Mouse (Mus musculus) hindbrain, postnatal 0 days (tissue): Measurements from ENCODE around the gene Galt. TPM values are rescaled to one million over a fixed set of nuclear protein-coding genes. Genes with fewer than 3 reads are reported as not detected.
"Not testable (repeated sequence)": the region's sequence is repeated elsewhere in the genome, so short reads cannot be mapped to it uniquely, and the experiment has no call there.

Source experiments
- ATAC-seq: fragments of 200-750 bp; cut with Nextera tagmentation; 2 replicates; pipeline ENCODE4 v1.8.0; 2017; ENCODE audit warnings: mild to moderate bottlenecking, moderate TSS enrichment, moderate library complexity
- DNase-seq: peaks from one replicate; pipeline ENCODE4 v3.0.0-alpha.2; 2015; ENCODE audit warnings: low spot score
- H3K27ac ChIP-seq: fragments of 300-500 bp; sonication (generic); 2 replicates; pipeline ENCODE4 v1.5.1; 2014; ENCODE audit warnings: mild to moderate bottlenecking
- H3K27me3 ChIP-seq: fragments of 300-500 bp; sonication (generic); 2 replicates; pipeline ENCODE4 v1.6.1; 2014; ENCODE audit warnings: low read length, mixed read lengths; ENCODE audit not compliant: insufficient read depth
- H3K36me3 ChIP-seq: fragments of 300-500 bp; sonication (generic); 2 replicates; pipeline ENCODE4 v1.6.1; 2014; ENCODE audit warnings: low read length, mixed read lengths; ENCODE audit not compliant: insufficient read depth
- H3K4me1 ChIP-seq: fragments of 300-500 bp; sonication (generic); 2 replicates; pipeline ENCODE4 v1.6.1; 2014; ENCODE audit warnings: antibody characterized with exemption, low read length, mixed read lengths; ENCODE audit not compliant: insufficient read depth
- H3K4me2 ChIP-seq: fragments of 300-500 bp; sonication (generic); 2 replicates; pipeline ENCODE4 v1.6.1; 2014; ENCODE audit warnings: low read depth, mild to moderate bottlenecking, low read length, moderate library complexity, mixed read lengths
- H3K4me3 ChIP-seq: fragments of 300-500 bp; sonication (generic); 2 replicates; pipeline ENCODE4 v1.5.1; 2014; ENCODE audit warnings: low read length
- H3K9ac ChIP-seq: fragments of 300-500 bp; sonication (generic); replicated peaks from 2 replicates; pipeline ENCODE4 v1.6.1; 2014; ENCODE audit warnings: mild to moderate bottlenecking, low read length, moderate library complexity, mixed read lengths
- H3K9me3 ChIP-seq: fragments of 300-500 bp; sonication (generic); 2 replicates; pipeline ENCODE4 v1.6.1; 2016; ENCODE audit warnings: low read length, mixed read lengths
- CTCF ChIP-seq: IDR thresholded peaks from 2 replicates; pipeline ENCODE4 v1.5.1; 2016; ENCODE audit warnings: antibody characterized with exemption, control low read depth, low read depth
- WGBS: fragments of 180-500 bp; shearing (Covaris S2); extraction: QIAGEN DNeasy Blood & Tissue Kit; methylation state at CpG from one replicate; pipeline ENCODE4 v1.1.7; 2014; 5-methylcytosine and 5-hydroxymethylcytosine counted together
- polyA plus RNA-seq: library from polyadenylated mRNA; unstranded; fragments of >200 nt; fragmentation: Nextera tagmentation; extraction: Ambion mirVana; gene quantifications from 2 replicates; pipeline ENCODE4 v1.2.1, GENCODE M21; 2015
- total RNA-seq: library from RNA; depleted of rRNA; stranded (reverse); fragments of >200 nt; gene quantifications from 2 replicates; pipeline ENCODE4 v1.2.3, GENCODE M21; 2014

Gene Galt
- total and polyA plus RNA-seq, 2 experiments from 2014 or later: 55.9 to 87.8 TPM

GRCm38 (mm10) chr4:41761680-41762079 lies 6.7 kb downstream of the Galt start:
- DNase-seq: no peak
- no peaks in the 10 kb centered on the region for H3K27me3 ChIP-seq
- no peaks in the 10 kb centered on the region for H3K9me3 ChIP-seq
- H3K27ac ChIP-seq: peak overlapping the region; percentile 63; the same call in 1 of the 2 replicates
- no peak for TF ChIP-seq CTCF
- ATAC-seq: no peak
- H3K4me3 ChIP-seq: no peak overlapping the region
- H3K4me1 ChIP-seq: peaks cover 16% of the 10 kb centered on the region
- peak overlapping the region; percentile 53; the same call in 1 of the 2 replicates for H3K4me2 ChIP-seq
- H3K36me3 ChIP-seq: no peaks in the 10 kb centered on the region
- H3K9ac ChIP-seq: no peak overlapping the region

GRCm38 (mm10) chr4:41762099-41762687 lies 7.2 kb downstream of the Galt start:
- H3K27me3 ChIP-seq: no peaks in the 10 kb centered on the region
- H3K9ac ChIP-seq: 0 out of 2 replicates have a peak overlapping the region, but pooled peaks have one; percentile 21
- TF ChIP-seq CTCF: no peak
- H3K4me3 ChIP-seq: no peak overlapping the region
- peaks cover 16% of the 10 kb centered on the region for H3K4me1 ChIP-seq
- H3K9me3 ChIP-seq: no peaks in the 10 kb centered on the region
- H3K4me2 ChIP-seq: peak overlapping the region; percentile 53
- peak overlapping the region; percentile 63; the same call in 1 of the 2 replicates for H3K27ac ChIP-seq
- no peak for DNase-seq
- no peaks in the 10 kb centered on the region for H3K36me3 ChIP-seq
- ATAC-seq: peak; percentile 6; the same call in 1 of the 2 replicates
- WGBS: 47% methylated on average over 8 of the region's 8 CpGs

GRCm38 (mm10) chr4:41762688-41763114 lies 7.7 kb downstream of the Galt start:
- 31% methylated on average over 8 of the region's 8 CpGs for WGBS
- Histone ChIP-seq H3K4me2 (peak overlapping the region; percentile 24), H3K27ac (peak overlapping the region; percentile 63; the same call in 1 of the 2 replicates), H3K4me1 (peaks cover 16% of the 10 kb centered on the region)
- peak; percentile 30 for ATAC-seq
- H3K4me3 ChIP-seq, H3K36me3 ChIP-seq, H3K9ac ChIP-seq, H3K27me3 ChIP-seq, H3K9me3 ChIP-seq: not testable (repeated sequence)
- DNase-seq: peak; percentile 66

GRCm38 (mm10) chr4:41763176-41763575 lies 8.1 kb downstream of the Galt start:
- H3K4me2 ChIP-seq, H3K9ac ChIP-seq, H3K4me3 ChIP-seq, H3K36me3 ChIP-seq, ATAC-seq, DNase-seq, H3K27me3 ChIP-seq, H3K9me3 ChIP-seq: not testable (repeated sequence)
- peak overlapping the region; percentile 63; the same call in 1 of the 2 replicates for H3K27ac ChIP-seq
- WGBS: 69% methylated on average over 3 of the region's 6 CpGs
- peaks cover 16% of the 10 kb centered on the region for H3K4me1 ChIP-seq

- not testable (repeated sequence) for H3K4me1 ChIP-seq, H3K4me2 ChIP-seq, DNase-seq, H3K9me3 ChIP-seq, H3K27ac ChIP-seq, H3K9ac ChIP-seq, H3K36me3 ChIP-seq, H3K4me3 ChIP-seq, H3K27me3 ChIP-seq, ATAC-seq
- WGBS: 84% methylated on average over 10 of the region's 10 CpGs
Measured at GRCm38 (mm10) chr4:41767301-41767700, 12.3 kb downstream of the Galt start.

- H3K27ac ChIP-seq, H3K9me3 ChIP-seq, H3K4me1 ChIP-seq, H3K27me3 ChIP-seq, H3K9ac ChIP-seq, ATAC-seq, H3K36me3 ChIP-seq, DNase-seq: not testable (repeated sequence)
- Histone ChIP-seq H3K4me3 (peak overlapping the region; percentile 27), H3K4me2 (peak overlapping the region; percentile 40; the same call in 1 of the 2 replicates)
- WGBS: 1% methylated on average over 5 of the region's 16 CpGs
Measured at GRCm38 (mm10) chr4:41772946-41773345, 17.9 kb downstream of the Galt start.

- H3K9ac ChIP-seq: not testable (repeated sequence)
- peak overlapping the region; percentile 51; the same call in 1 of the 2 replicates for H3K27ac ChIP-seq
Measured at GRCm38 (mm10) chr4:41773502-41773901, 18.5 kb downstream of the Galt start.

GRCm38 (mm10) chr4:41774002-41774401 lies 19.0 kb downstream of the Galt start, which contains the start of gene Ccl27a:
TSS of gene Ccl27a (minus strand) at chr4:41774247.
- peak within 1 kb of the TSS; percentile 45 for H3K4me2 ChIP-seq
- H3K9ac ChIP-seq, ATAC-seq, H3K9me3 ChIP-seq, H3K4me1 ChIP-seq, H3K36me3 ChIP-seq, H3K27me3 ChIP-seq: not testable (repeated sequence)
- peak within 1 kb of the TSS; percentile 58; the same call in 1 of the 2 replicates for H3K27ac ChIP-seq
- WGBS: under 1% methylated on average over 12 of the region's 14 CpGs
- DNase-seq: peak; percentile 91
- H3K4me3 ChIP-seq: peak within 1 kb of the TSS; percentile 37

More at GRCm38 (mm10) chr4:41773502-41773901, 18.5 kb downstream of the Galt start:
- not testable (repeated sequence) for ATAC-seq, H3K9me3 ChIP-seq, H3K4me1 ChIP-seq, H3K36me3 ChIP-seq, H3K27me3 ChIP-seq
- Histone ChIP-seq H3K4me3 (peak overlapping the region; percentile 37), H3K4me2 (peak overlapping the region; percentile 40; the same call in 1 of the 2 replicates)
- 0% methylated on average over 15 of the region's 25 CpGs for WGBS
- peak; percentile 51 for DNase-seq

GRCm38 (mm10) chr4:41774506-41774905 lies 19.5 kb downstream of the Galt start:
- ATAC-seq, H3K9ac ChIP-seq: not testable (repeated sequence)
- WGBS: 56% methylated on average over 3 of the region's 3 CpGs

GRCm38 (mm10) chr4:41775840-41776239 lies 20.8 kb downstream of the Galt start:
- not testable (repeated sequence) for H3K27ac ChIP-seq, H3K4me3 ChIP-seq, H3K9ac ChIP-seq, H3K4me1 ChIP-seq, H3K9me3 ChIP-seq, DNase-seq, H3K4me2 ChIP-seq, H3K36me3 ChIP-seq, H3K27me3 ChIP-seq, ATAC-seq
- 83% methylated on average over 1 of the region's 1 CpGs for WGBS

More at GRCm38 (mm10) chr4:41774506-41774905, 19.5 kb downstream of the Galt start:
- not testable (repeated sequence) for H3K27me3 ChIP-seq, H3K4me1 ChIP-seq, H3K36me3 ChIP-seq, H3K9me3 ChIP-seq, DNase-seq
- Histone ChIP-seq H3K27ac (peak overlapping the region; percentile 58; the same call in 1 of the 2 replicates), H3K4me3 (peak overlapping the region; percentile 37), H3K4me2 (peak overlapping the region; percentile 45)
